ENCODE assay signal across 10 mouse cellular contexts in the genomic region with DNA sequence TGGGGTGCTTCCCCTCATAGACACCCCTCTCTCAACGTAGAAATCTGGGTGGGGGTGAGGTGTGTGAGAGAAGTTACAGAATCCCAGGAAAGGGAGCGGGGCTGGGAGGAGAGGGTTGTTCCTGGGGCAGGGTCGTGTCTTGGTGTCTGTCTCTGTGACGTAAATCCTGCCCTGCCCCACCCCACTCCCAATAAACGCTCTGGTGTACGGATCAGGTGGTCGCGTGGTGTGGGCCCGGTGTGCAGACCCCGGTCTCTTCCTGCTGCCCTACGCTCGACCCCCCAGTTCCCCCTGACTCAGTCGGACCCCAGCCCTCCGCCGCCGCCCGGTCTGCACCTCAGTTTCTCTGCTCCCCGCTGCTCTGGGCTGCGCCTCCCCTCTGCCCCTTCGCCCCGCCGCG. TPM values are rescaled to one million over a fixed set of nuclear protein-coding genes. Genes with fewer than 3 reads are reported as not detected.
DNase-seq lines count a peak whose midpoint lies in the region; ATAC-seq and TF ChIP-seq lines count a peak whose summit lies in the region.
"Had no signal": no experiment of that assay in that cellular context is flagged by ENCODE, and none has a peak within 500 bp of the region (broad histone marks: within the 10 kb centered on the region; RNA-seq: fewer than 3 reads in every experiment).

No protein-coding gene starts in this region.

- H3K9me3 ChIP-seq in kidney, embryonic 15.5 days (replicated peaks) = no peaks in the 10 kb centered on the region
- no peaks in the 10 kb centered on the region for H3K9me3 ChIP-seq in embryonic facial prominence, embryonic 15.5 days (replicated peaks)
- no peaks in the 10 kb centered on the region for H3K9me3 ChIP-seq in hindbrain, embryonic 15.5 days
- no peaks in the 10 kb centered on the region for H3K9me3 ChIP-seq in midbrain, postnatal 0 days (ENCODE audit: low read length)

- H3K36me3 ChIP-seq in kidney, embryonic 15.5 days = no peaks in the 10 kb centered on the region
- H3K36me3 ChIP-seq in embryonic facial prominence, embryonic 15.5 days = no peaks in the 10 kb centered on the region
- H3K36me3 ChIP-seq in hindbrain, embryonic 15.5 days = no peaks in the 10 kb centered on the region
- no peaks in the 10 kb centered on the region for H3K36me3 ChIP-seq in midbrain, postnatal 0 days (ENCODE audit: insufficient read depth, low read length)

- ATAC-seq in kidney, embryonic 15.5 days (replicated peaks; ENCODE audit: low FRiP score) = no peak
- no peak for ATAC-seq in embryonic facial prominence, embryonic 15.5 days (ENCODE audit: insufficient number of reproducible peaks, low FRiP score, low TSS enrichment, low read depth)
- ATAC-seq in hindbrain, embryonic 15.5 days (ENCODE audit: low FRiP score, low read depth) = no peak
- 0 out of 2 replicates have a peak, but pooled peaks have one; percentile 45 for ATAC-seq in midbrain, postnatal 0 days (ENCODE audit: low FRiP score)

- H3K4me2 ChIP-seq in kidney, embryonic 15.5 days = peak overlapping the region; percentile 49
- peak overlapping the region; percentile 47 for H3K4me2 ChIP-seq in embryonic facial prominence, embryonic 15.5 days (replicated peaks)
- peak overlapping the region; percentile 47 for H3K4me2 ChIP-seq in hindbrain, embryonic 15.5 days
- peak overlapping the region; percentile 39 for H3K4me2 ChIP-seq in midbrain, postnatal 0 days (ENCODE audit: low read depth, low read length, poor library complexity, severe bottlenecking)
- H3K4me2 ChIP-seq: liver, embryonic 11.5 days had no signal

- H3K4me3 ChIP-seq in kidney, embryonic 15.5 days (replicated peaks) = peak overlapping the region; percentile 25
- H3K4me3 ChIP-seq in embryonic facial prominence, embryonic 15.5 days (replicated peaks) = peak overlapping the region; percentile 23
- peak overlapping the region; percentile 16 for H3K4me3 ChIP-seq in hindbrain, embryonic 15.5 days
- peak overlapping the region; percentile 23 for H3K4me3 ChIP-seq in midbrain, postnatal 0 days (ENCODE audit: low read depth, low read length)

- H3K4me1 ChIP-seq in kidney, embryonic 15.5 days = peaks cover 24% of the 10 kb centered on the region
- H3K4me1 ChIP-seq in embryonic facial prominence, embryonic 15.5 days = peaks cover 18% of the 10 kb centered on the region
- H3K4me1 ChIP-seq in hindbrain, embryonic 15.5 days (replicated peaks) = peaks cover 18% of the 10 kb centered on the region
- H3K4me1 ChIP-seq in midbrain, postnatal 0 days (ENCODE audit: insufficient read depth, low read length) = peaks cover 5% of the 10 kb centered on the region; the same call in 1 of the 2 replicates

- DNase-seq in kidney, adult 8-10 months = no peak
- no peak for DNase-seq in midbrain, postnatal 0 days (ENCODE audit: low spot score)
- DNase-seq in adrenal gland, postnatal 14 days = no peak
- no peak for DNase-seq in adrenal gland, postnatal 4 days (ENCODE audit: low spot score in 2 of 2)
- DNase-seq in adrenal gland, adult 8-10 months = no peak
- DNase-seq: heart, postnatal 4 days had no signal

- no peak overlapping the region for H3K27ac ChIP-seq in kidney, embryonic 15.5 days
- H3K27ac ChIP-seq in embryonic facial prominence, embryonic 15.5 days (replicated peaks) = no peak overlapping the region
- no peak overlapping the region for H3K27ac ChIP-seq in hindbrain, embryonic 15.5 days (replicated peaks)
- no peak overlapping the region for H3K27ac ChIP-seq in midbrain, postnatal 0 days (ENCODE audit: low read depth, low read length)

- no peak overlapping the region for H3K9ac ChIP-seq in kidney, embryonic 15.5 days
- no peak overlapping the region for H3K9ac ChIP-seq in embryonic facial prominence, embryonic 15.5 days
- H3K9ac ChIP-seq in hindbrain, embryonic 15.5 days = no peak overlapping the region
- H3K9ac ChIP-seq in midbrain, postnatal 0 days (replicated peaks; ENCODE audit: low read length, poor library complexity, severe bottlenecking) = no peak overlapping the region

- peaks cover 94% of the 10 kb centered on the region for H3K27me3 ChIP-seq in kidney, embryonic 15.5 days
- peaks cover 92% of the 10 kb centered on the region for H3K27me3 ChIP-seq in embryonic facial prominence, embryonic 15.5 days
- H3K27me3 ChIP-seq in hindbrain, embryonic 15.5 days = peaks cover 80% of the 10 kb centered on the region
- H3K27me3 ChIP-seq in midbrain, postnatal 0 days (ENCODE audit: insufficient read depth, low read length) = peaks cover 69% of the 10 kb centered on the region

- TF ChIP-seq CTCF in midbrain, postnatal 0 days (IDR thresholded peaks at IDR 0.05) = no peak

- 3% methylated on average over 23 of the region's 23 CpGs for WGBS in kidney, embryonic 15.5 days
- WGBS in embryonic facial prominence, embryonic 15.5 days = 4% methylated on average over 23 of the region's 23 CpGs
- WGBS in hindbrain, embryonic 15.5 days = 2% methylated on average over 23 of the region's 23 CpGs
- WGBS in midbrain, postnatal 0 days = 2% methylated on average over 23 of the region's 23 CpGs

RNA-seq across cellular contexts. Expression of a gene that starts 3.4 kb away (rescaled TPM):
- polyA plus RNA-seq in kidney, embryonic 15.5 days (2015; fragmentation: Nextera tagmentation; extraction: Ambion mirVana) = not detected in 2 replicates
- 5.5 and 13.4 TPM in 2 replicates for polyA plus RNA-seq in embryonic facial prominence, embryonic 15.5 days (2015; fragmentation: Nextera tagmentation; extraction: Ambion mirVana)
- not detected in 2 replicates for polyA plus RNA-seq in hindbrain, embryonic 15.5 days (2015; fragmentation: Nextera tagmentation; extraction: Ambion mirVana)
- not detected in 2 replicates for total RNA-seq in midbrain, postnatal 0 days (2014; rRNA removed)
- polyA plus RNA-seq in midbrain, postnatal 0 days (2015; fragmentation: Nextera tagmentation; extraction: Ambion mirVana) = 0.11 and 0.51 TPM in 2 replicates
- not detected in 2 replicates for total RNA-seq in adrenal gland, postnatal 14 days (2021)
- not detected for total RNA-seq in adrenal gland, postnatal 4 days (2021)
- not detected for total RNA-seq in adrenal gland, adult 8-10 months (2022)
- total RNA-seq: heart, postnatal 4 days had no signal
- polyA plus RNA-seq: liver, embryonic 11.5 days had no signal

RNA-seq across cellular contexts. Expression of a gene that starts 4.9 kb away (rescaled TPM):
- polyA plus RNA-seq in kidney, embryonic 15.5 days (2015; fragmentation: Nextera tagmentation; extraction: Ambion mirVana) = not detected in 2 replicates
- not detected in 2 replicates for polyA plus RNA-seq in embryonic facial prominence, embryonic 15.5 days (2015; fragmentation: Nextera tagmentation; extraction: Ambion mirVana)
- polyA plus RNA-seq in hindbrain, embryonic 15.5 days (2015; fragmentation: Nextera tagmentation; extraction: Ambion mirVana) = 0.71 and 3.2 TPM in 2 replicates
- total RNA-seq in midbrain, postnatal 0 days (2014; rRNA removed) = not detected in 2 replicates
- 0.93 and 1.3 TPM in 2 replicates for polyA plus RNA-seq in midbrain, postnatal 0 days (2015; fragmentation: Nextera tagmentation; extraction: Ambion mirVana)
- total RNA-seq in adrenal gland, postnatal 14 days (2021) = not detected in 2 replicates
- total RNA-seq in adrenal gland, postnatal 4 days (2021) = not detected
- not detected for total RNA-seq in adrenal gland, adult 8-10 months (2022)
- total RNA-seq: heart, postnatal 4 days had no signal
- polyA plus RNA-seq: liver, embryonic 11.5 days had no signal

RNA-seq across cellular contexts. Expression of a gene that starts 12.2 kb away (rescaled TPM):
- polyA plus RNA-seq in kidney, embryonic 15.5 days (2015; fragmentation: Nextera tagmentation; extraction: Ambion mirVana) = 0.14 and 0.30 TPM in 2 replicates
- polyA plus RNA-seq in embryonic facial prominence, embryonic 15.5 days (2015; fragmentation: Nextera tagmentation; extraction: Ambion mirVana) = 0.33 and 0.39 TPM in 2 replicates
- polyA plus RNA-seq in hindbrain, embryonic 15.5 days (2015; fragmentation: Nextera tagmentation; extraction: Ambion mirVana) = 0.71 and 1.5 TPM in 2 replicates
- total RNA-seq in midbrain, postnatal 0 days (2014; rRNA removed) = 1.9 and 2.5 TPM in 2 replicates
- 0.95 and 0.96 TPM in 2 replicates for polyA plus RNA-seq in midbrain, postnatal 0 days (2015; fragmentation: Nextera tagmentation; extraction: Ambion mirVana)
- total RNA-seq in adrenal gland, postnatal 14 days (2021) = 0.22 and 0.79 TPM in 2 replicates
- total RNA-seq in adrenal gland, postnatal 4 days (2021) = 1 to 10 TPM in 1 of 2 experiments, under 1 TPM in 1; 0.31 to 1.9 TPM
- 1 to 10 TPM in 1 of 4 experiments, under 1 TPM in 3; 0.46 to 1.1 (median 0.65) TPM for total RNA-seq in adrenal gland, adult 8-10 months (2022)

RNA-seq across cellular contexts. Expression of a gene that starts 21.5 kb away (rescaled TPM):
- polyA plus RNA-seq in kidney, embryonic 15.5 days (2015; fragmentation: Nextera tagmentation; extraction: Ambion mirVana) = 69.3 and 69.9 TPM in 2 replicates
- 43.7 and 47.1 TPM in 2 replicates for polyA plus RNA-seq in embryonic facial prominence, embryonic 15.5 days (2015; fragmentation: Nextera tagmentation; extraction: Ambion mirVana)
- 20.8 and 21.9 TPM in 2 replicates for polyA plus RNA-seq in hindbrain, embryonic 15.5 days (2015; fragmentation: Nextera tagmentation; extraction: Ambion mirVana)
- 18.9 and 22.0 TPM in 2 replicates for total RNA-seq in midbrain, postnatal 0 days (2014; rRNA removed)
- 12.9 and 15.2 TPM in 2 replicates for polyA plus RNA-seq in midbrain, postnatal 0 days (2015; fragmentation: Nextera tagmentation; extraction: Ambion mirVana)
- 59.8 and 59.9 TPM in 2 replicates for total RNA-seq in adrenal gland, postnatal 14 days (2021)
- 10 to 100 TPM; 76.4 to 90.1 TPM for total RNA-seq in adrenal gland, postnatal 4 days (2021)
- 10 to 100 TPM; 76.3 to 79.7 (median 77.2) TPM for total RNA-seq in adrenal gland, adult 8-10 months (2022)

RNA-seq across cellular contexts. Expression of a gene that starts 21.8 kb away (rescaled TPM):
- polyA plus RNA-seq in kidney, embryonic 15.5 days (2015; fragmentation: Nextera tagmentation; extraction: Ambion mirVana) = 107 and 108 TPM in 2 replicates
- polyA plus RNA-seq in embryonic facial prominence, embryonic 15.5 days (2015; fragmentation: Nextera tagmentation; extraction: Ambion mirVana) = 81.2 and 87.5 TPM in 2 replicates
- 92.4 and 98.8 TPM in 2 replicates for polyA plus RNA-seq in hindbrain, embryonic 15.5 days (2015; fragmentation: Nextera tagmentation; extraction: Ambion mirVana)
- total RNA-seq in midbrain, postnatal 0 days (2014; rRNA removed) = 104 and 124 TPM in 2 replicates
- polyA plus RNA-seq in midbrain, postnatal 0 days (2015; fragmentation: Nextera tagmentation; extraction: Ambion mirVana) = 77.1 and 81.6 TPM in 2 replicates
- 55.6 and 58.5 TPM in 2 replicates for total RNA-seq in adrenal gland, postnatal 14 days (2021)
- 10 to 100 TPM; 60.7 to 65.2 TPM for total RNA-seq in adrenal gland, postnatal 4 days (2021)
- 10 to 100 TPM; 58.4 to 73.0 (median 68.9) TPM for total RNA-seq in adrenal gland, adult 8-10 months (2022)
